Mouse (Mus musculus) adrenal gland, adult 2 months (tissue): ENCODE measurements around the gene Fam57a. TPM values are rescaled to one million over a fixed set of nuclear protein-coding genes. Genes with fewer than 3 reads are reported as not detected.
"Not testable (repeated sequence)": the region's sequence is repeated elsewhere in the genome, so short reads cannot be mapped to it uniquely, and the experiment has no call there.

ENCODE experiments used
- DNase-seq: peaks from one replicate; pipeline ENCODE4 v3.0.0; 2021
- polyA plus RNA-seq: library from polyadenylated mRNA; depleted of rRNA; stranded (reverse); fragments of >200 nt; gene quantifications from 2 replicates; pipeline ENCODE4 v1.2.3, GENCODE M21; 2012
- total RNA-seq, 2 experiments: library from RNA; stranded (reverse); gene quantifications; 2 replicates each; pipeline ENCODE4 v1.2.3; 2021

Fam57a gene
- total and polyA plus RNA-seq, 3 experiments, result 5.6 to 7.3 (median 5.8) TPM

DNA sequence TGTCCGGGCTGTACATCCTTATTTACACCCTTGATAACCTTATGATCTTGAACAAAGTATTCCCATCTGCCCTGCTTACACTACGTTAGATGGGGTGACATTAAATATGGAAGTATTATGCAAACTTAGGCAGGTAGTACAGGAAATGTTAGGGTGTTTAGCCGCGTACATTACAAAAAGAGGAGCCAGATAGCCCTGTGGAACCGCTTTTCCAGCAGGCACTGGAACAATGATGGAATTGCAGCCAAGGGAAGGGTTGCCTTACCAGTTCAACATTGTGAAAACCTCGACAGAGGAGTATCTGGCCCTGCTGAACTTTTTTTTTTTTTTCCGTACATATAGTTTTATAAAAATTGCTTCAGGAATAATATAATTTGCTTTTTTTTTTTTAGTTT, 672 bp downstream of the Fam57a start:
- DNase-seq, result no peak

GRCm38 (mm10) chr11:76183745-76184144, 4.3 kb downstream of the Fam57a start:
- DNase-seq, result no peak

- no peak for DNase-seq
Measured at GRCm38 (mm10) chr11:76186908-76187307, 7.4 kb downstream of the Fam57a start.

- DNase-seq, result peak; percentile 19
Measured at GRCm38 (mm10) chr11:76196275-76196976, 17.0 kb downstream of the Fam57a start.

GRCm38 (mm10) chr11:76196977-76197469, 17.6 kb downstream of the Fam57a start:
- DNase-seq, result no peak

- peak; percentile 95 for DNase-seq
Measured at GRCm38 (mm10) chr11:76201761-76202674, 22.5 kb downstream of the Fam57a start.

GRCm38 (mm10) chr11:76206793-76207192, 27.3 kb downstream of the Fam57a start:
- no peak for DNase-seq

GRCm38 (mm10) chr11:76210228-76210985, 30.9 kb downstream of the Fam57a start:
- no peak for DNase-seq

GRCm38 (mm10) chr11:76211595-76211994, 32.1 kb downstream of the Fam57a start:
- not testable (repeated sequence) for DNase-seq

GRCm38 (mm10) chr11:76213841-76214240, 34.4 kb downstream of the Fam57a start:
- DNase-seq, result no peak

- DNase-seq, result no peak
Measured at GRCm38 (mm10) chr11:76215011-76215410, 35.5 kb downstream of the Fam57a start.

- DNase-seq, result no peak
Measured at GRCm38 (mm10) chr11:76216049-76216540, 36.6 kb downstream of the Fam57a start.

- peak; percentile 43 for DNase-seq
Measured at GRCm38 (mm10) chr11:76216681-76217389, 37.4 kb downstream of the Fam57a start.

DNA sequence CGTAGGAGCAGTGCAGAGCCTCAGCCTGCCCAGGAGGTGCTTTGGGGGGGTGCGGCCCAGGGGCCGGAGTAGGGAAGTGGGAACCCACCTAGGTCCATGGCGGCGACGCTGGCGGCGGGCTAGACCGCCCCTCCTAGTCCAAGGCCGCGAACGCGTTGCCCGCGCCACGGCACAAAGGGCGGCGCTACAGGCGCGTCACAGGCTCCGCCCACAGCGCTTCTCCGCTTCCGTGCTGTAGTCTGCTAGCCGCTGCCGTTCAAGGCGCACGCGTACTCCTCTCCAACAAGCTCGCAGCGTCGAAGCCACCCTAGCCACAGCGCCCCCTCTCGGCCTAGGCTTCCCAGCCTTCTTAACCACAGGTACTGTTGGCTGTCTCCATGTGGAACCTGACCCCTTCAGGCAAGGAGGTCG, 37.9 kb downstream of the Fam57a start, which contains the start of the genes Dbil5 and Gemin4:
Gene Dbil5 (plus strand): TSS at position 219 of the 411 bp plus-strand sequence.
Gene Gemin4 (minus strand): TSS at position 275 of the 411 bp plus-strand sequence.
- peak; percentile 98 for DNase-seq

GRCm38 (mm10) chr11:76224631-76225030, 45.2 kb downstream of the Fam57a start:
- DNase-seq, result no peak

DNA sequence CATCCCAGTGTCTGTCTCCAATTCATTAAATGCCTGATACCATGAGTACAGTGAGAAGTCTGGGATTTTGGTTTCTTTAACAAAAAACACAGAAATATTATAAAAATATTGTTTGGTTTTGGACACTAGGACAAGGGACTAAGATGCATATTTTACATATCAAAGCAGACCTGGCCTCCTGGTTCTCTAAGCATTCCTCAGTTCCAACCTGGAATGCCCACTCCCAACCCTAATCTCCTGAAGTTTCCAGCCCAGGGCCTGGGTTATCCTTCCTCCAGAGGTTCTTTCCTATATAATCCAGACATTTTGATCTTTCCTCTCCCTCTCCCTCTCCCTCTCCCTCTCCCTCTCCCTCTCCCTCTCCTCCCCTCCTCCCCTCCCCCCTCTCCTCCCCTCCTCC, 45.6 kb downstream of the Fam57a start:
- no peak for DNase-seq

DNA sequence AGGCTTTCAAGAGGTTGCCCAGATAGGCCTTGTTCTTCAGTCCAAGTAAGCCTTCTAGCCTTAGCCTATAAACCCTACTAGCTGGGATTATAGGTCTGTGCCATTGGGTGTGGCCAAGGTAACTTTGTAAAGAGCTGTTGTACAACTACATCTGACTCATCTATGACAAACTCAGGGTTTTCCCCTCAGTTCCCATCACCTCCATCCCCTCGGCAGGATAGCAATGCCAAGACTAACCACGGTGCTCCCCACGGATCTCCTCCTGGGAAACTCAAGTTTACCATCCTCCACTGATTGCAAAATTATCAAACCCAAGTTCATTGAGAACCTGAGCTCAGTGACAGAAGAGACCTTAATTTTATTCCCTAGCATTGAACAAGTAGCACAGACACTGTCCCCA, 56.7 kb downstream of the Fam57a start:
- no peak for DNase-seq

GRCm38 (mm10) chr11:76239750-76240149, 60.3 kb downstream of the Fam57a start:
- no peak for DNase-seq

- peak; percentile 95 for DNase-seq
Measured at GRCm38 (mm10) chr11:76242901-76243810, 63.7 kb downstream of the Fam57a start, which contains the start of the genes Mrm3 and Glod4. Gene Mrm3, plus strand, starts transcription at chr11:76243715. Gene Glod4, minus strand, starts transcription at chr11:76243725.
